Mouse (Mus musculus) frontal cortex, postnatal 36 days (tissue): ENCODE data around the gene Ptprd.
A peak's percentile ranks its signal among the peaks of the same experiment; 100 is the strongest.

ENCODE experiments used
- DNase-seq, 2 experiments: peaks; one replicate each; pipeline ENCODE4 v3.0.0; 2022; ENCODE audit warnings: low spot score in 2 of 2

The Ptprd gene

DNA sequence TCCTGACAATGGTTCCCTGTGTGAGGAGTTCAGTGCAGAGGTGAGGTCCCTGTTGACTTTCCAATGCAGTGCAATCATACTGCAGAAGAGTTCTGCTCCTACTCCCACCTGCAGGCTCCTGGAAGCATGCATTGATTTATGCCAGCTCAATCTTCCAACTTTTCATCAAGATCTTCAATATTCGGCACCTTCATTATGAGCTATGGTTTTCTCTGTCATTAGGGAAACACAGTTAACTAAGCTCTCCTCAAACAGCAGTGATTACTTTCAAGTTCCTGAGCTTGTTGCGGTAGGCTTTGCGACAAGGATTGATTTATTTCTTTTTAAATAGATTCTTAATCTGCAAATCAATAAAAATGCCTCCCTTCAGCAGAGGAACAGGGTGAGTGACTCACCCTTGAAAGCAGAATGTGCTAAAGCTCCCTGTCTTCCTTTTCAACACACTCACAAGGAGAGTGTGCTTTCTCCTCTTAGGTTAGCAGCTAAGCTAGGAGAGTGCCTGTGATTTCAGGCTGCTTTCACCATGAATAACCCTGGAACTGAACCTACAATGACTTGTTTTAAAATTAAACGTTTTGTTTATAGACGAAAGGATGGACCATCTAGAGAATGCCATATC lies 1298.1 kb downstream of the Ptprd start:
- no peak for DNase-seq

DNA sequence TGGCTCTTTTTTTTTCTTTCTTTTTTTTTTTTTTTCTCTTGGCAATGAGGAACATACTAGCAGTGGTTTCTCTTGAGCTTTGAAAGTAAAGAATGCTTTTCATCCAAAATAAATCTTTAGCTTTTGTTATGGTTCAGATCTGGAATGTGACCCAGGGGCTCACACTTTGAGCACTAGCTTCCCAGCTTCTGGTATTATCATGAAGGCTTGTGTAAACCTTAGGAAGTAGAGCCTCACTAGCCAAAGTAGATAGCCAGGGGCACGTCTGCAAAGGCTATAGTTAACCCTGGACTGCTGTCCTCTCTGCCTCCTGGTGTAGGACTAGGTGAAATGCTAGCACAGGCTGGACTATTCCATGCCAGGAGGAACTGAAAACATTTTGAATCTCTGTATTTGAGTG lies 1310.1 kb downstream of the Ptprd start:
- DNase-seq: no peak

DNA sequence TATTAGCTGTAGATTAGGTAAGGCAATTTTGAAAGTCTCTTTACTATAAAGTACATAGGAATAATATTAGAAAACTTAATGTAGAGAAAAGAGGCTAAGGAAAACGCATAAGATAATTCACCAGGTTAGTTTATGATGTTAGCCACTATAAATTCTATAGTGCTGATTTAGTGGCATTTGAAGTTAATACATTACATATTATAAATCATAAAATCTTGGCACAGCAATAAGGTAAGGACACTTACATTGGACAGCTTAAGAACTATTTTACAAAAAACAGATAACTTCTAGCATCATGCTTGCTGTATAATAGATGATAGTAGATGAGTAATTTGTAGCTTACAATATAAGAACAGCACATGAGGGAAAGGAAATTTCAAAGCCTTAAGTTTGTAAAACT lies 1322.1 kb downstream of the Ptprd start:
- DNase-seq: no peak

DNA sequence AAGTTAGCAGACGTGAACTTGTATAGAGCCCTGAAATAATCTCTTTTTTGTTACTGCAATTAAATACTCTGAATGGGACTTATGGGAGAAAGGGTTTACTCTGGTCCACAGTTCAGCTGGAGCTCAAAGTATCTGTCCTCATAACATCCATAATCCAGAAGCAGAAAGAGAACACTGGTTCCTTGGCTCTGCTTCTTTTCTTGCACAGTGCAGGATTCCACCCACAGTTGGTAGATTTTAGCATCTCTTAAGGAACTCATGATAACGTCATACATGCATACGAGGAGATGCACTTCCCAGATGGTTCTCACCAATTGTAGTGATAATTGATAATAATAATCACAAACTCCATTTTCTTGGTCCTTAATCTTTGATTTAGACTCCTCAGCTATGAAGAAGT lies 1330.2 kb downstream of the Ptprd start:
- peak in 1 of 2 experiments; percentile 22 for DNase-seq

DNA sequence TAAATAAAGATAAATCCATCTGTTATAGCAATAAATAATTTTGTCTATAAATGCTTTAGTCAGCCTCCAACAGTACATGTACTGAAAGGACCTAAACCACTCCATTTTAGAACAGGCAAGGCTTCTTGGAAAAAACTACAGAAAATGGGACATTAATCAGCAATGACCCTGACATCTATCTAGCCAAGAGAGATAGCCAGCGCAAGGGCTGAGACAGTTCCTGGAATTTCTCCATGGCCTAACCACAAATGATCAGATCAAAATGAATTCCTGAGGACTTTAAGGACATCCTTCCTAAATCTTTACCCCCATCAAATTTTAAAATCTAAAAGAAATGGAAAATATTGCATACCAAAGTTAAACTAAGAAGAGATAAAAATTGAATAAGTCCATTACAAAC lies 1340.8 kb downstream of the Ptprd start:
- no peak for DNase-seq

DNA sequence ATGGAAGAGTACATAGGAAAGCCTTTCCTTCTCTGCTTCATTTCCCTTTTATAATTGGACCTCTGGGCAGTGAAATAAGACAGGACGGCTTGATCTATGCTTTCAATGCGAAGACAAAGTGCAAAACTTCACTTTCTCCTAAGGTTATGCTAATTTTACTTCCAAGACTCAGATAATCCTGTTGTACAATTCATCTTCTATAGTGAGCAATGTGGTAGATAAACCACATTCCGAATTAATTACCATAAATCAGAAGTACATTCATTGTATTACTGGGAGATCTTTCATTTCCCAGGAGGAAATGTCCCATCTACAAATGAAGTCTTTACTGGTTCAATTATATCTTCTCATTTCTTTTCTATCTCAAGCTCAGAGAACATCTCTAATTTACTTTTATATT lies 1346.2 kb downstream of the Ptprd start:
- DNase-seq: no peak

DNA sequence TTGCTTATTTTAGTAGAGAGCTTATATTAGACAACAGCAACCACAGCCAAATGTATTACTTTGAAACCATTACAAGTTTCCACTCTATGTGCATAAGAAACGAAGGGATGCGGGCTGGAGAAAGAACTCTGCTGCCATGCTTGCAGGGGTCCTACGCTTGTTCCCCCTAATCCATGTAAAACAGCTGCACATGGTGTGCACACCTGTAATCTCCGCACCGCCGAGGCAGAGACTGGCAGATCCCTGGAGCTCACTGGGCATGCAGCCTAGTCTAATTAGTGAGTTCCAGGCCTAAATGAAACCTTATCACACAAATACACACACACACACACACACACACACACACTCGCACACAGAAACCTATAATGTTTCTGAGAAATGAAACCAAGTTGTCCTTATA lies 1365.5 kb downstream of the Ptprd start:
- DNase-seq: no peak

DNA sequence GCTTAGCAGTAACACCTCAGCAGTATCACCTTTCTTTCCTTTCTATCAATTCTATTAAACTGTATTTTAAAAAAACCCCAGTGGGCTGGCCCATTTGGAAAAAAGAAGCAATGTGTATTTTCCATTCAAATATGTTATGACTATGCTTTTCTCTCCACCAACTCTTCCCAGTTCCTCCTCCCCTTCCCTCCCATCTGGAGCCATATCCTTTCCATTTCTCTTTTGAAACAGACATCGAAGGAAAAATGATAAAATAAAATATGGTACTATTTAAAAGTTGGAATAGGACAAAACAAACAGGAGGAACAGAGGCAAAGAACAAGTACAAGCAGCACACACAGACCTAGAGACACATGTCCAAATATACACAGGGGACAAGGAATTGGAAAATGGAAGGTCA lies 1372.7 kb downstream of the Ptprd start:
- no peak for DNase-seq

DNA sequence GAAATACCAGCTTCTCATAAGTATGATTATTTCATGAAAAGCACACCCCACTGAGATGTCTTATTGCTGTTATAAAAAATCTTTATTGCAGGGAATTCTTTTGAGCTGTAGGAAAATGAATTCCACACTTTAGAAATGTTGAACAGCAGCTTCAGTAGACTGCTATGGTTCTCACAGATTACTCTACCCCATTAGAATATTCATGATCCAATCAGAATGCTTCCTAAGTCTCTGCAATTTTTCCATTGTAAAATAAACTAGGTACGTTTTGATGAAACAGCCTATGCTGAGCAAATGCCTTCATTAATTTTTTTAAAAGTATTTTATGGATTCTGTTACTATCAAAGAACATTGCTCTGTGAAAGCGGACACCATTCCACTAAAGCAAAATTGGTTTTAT lies 1399.6 kb downstream of the Ptprd start:
- DNase-seq: no peak

DNA sequence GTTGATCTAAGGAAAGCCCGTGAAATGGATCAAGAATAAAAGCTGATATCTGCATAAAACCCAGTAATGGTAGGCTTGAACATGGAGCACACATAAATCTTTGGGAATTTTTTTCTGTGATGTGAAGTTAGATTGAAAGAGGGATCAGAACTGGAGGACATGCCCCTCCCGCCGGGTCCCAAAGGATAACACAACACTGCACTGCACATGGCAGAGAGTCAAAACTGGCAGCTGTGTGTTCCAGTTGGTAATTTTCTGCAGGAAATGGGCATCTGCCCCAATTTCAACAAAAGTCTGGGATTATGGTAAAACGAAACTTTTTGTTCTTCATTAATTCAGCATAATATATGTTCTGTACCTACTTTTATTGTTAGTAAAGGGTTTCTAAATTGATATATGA lies 1409.1 kb downstream of the Ptprd start:
- DNase-seq: no peak

DNA sequence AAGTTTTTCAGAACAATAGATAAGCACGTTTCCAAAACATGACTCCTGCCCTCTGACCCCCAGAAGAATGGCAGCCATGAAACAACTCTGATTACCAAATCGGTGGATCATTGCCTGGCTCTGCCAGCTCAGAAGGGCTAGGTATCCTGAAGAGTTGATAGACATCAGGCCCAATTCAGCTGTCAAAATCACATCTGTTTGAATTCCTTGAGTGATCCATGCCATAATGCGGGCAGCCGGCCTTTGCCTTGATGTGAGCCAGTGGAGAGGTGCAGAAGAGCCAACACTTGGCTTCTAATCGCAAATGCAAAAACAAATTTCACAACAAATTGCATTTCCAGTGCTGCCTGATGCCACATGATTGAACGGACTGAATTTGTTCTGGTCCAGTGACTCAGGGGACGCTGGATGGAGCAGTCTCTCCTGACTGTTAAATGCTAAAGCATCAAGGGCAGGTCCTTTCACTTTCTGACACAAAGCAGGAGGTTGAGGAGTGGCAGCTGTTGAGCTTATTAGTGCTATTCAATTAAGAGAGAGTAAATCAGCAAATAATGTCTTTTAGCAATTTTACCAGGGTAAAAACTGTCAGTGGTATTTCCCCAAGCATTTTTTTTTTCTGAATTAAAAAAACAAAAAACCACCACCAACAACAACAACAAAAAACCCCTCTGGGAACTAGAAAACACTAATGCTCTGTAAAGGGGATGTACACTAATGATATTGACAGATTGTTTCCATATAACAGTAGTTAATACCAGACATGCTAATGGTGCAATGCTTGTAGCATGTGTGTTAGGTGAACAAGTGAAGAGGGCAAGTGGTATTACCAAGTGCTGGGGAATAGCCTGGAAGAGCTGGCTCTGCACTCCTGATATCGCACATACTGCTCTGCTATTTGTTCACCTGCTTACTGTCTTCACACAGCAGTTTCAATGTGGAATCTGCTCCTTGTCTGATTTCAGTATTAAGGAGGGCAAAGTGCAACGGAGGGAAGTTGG lies 1413.5 kb downstream of the Ptprd start:
- DNase-seq: no peak

DNA sequence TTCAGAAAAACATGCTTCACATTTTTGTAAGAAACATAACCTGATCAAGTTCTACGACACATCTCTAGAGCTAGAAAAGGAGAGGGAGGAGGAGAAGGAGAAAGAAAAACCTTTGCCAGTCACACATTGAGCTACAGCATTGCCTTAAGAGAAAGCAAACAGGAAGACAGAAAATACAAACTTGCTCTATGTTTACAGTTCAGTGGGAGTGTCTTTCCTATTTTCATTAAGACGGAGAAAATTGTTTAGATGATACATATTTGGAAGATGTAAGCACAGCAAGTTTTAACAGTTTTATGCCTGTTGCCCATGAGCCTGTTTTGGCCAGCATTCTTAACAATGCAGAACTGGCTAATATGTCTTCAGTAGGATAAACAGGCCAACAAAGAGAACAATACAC lies 1426.4 kb downstream of the Ptprd start:
- no peak for DNase-seq

DNA sequence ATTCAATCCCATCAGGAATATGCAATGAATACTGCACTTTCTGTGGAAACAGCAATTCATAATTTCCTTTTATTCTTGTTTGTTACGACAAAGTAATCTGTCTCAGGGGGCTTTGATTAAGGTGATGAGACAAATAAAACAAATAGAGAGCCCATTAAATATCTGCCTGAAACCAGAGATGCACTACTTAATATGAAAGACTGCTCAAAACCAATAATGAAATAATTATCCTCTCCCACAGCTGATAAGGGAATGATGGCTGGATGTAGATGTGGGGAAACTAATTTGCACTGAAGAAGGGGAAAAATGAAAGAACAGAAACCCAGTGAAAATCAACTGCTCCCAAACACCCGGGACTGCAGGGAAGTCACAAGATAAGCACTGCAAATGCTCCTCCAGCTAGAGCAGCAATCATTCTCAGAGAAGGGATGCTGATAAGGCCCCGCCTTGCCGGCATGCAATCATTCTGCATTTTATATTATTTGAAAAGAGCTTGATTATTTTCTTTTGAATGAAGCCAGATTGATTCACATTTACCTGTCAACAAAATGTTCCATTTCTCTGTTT lies 1432.1 kb downstream of the Ptprd start:
- no peak for DNase-seq

DNA sequence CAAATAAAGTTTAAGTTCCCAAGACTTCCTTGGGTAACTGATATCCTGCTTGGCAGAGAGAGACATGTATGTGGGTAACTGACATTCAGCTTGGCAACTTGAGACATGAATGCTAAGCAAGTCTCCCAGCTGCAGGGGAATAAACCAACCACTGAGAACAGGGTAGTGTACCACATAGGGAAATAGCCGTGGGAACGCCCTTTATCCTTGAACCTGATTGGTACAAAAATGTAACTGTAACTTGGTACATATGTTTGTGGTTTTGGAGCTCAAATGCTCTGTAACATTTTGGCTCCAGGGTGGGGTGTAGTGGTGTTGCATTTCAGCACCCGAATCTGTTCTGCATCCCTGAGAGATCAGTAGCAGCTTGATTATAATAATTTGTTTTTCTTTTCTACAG lies 1444.8 kb downstream of the Ptprd start:
- DNase-seq: no peak

DNA sequence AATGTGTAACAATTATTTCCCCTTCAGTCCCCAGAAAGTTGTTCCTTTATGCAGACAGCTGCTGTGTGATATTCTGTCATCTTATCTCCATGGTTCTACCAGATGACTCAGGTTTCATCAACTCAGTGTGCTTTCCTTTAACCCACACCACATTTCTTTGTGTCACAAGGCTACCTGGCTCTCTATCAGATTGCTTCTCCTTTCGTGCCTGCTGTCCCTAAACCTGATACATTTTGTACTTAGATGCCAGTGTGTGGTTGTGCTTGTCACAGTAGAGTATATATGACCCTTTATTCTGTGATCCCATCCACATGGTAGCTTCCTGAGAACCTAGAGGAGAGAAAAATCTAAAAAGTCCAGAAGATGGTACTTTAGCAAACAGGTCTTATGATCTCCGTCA lies 1445.3 kb downstream of the Ptprd start:
- DNase-seq: no peak

DNA sequence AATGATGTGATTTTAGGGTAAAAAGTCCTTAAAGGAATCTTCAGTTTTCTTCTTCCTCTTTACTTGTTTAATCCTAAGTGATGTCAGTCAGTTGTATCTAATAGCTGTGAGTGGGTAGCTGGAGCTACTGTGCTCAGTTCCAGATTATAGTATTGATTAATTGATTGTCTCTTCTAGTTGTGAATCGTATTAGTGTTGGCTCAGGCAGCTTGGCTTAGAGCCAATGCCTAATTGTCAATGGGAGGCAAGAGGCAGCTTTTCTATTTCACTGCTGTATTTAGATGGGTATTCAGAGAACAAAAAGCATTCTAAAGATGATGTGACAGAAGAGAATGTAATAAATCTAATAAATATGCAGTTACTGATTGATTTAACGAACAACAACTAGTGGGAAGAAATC lies 1461.1 kb downstream of the Ptprd start:
- DNase-seq: no peak

DNA sequence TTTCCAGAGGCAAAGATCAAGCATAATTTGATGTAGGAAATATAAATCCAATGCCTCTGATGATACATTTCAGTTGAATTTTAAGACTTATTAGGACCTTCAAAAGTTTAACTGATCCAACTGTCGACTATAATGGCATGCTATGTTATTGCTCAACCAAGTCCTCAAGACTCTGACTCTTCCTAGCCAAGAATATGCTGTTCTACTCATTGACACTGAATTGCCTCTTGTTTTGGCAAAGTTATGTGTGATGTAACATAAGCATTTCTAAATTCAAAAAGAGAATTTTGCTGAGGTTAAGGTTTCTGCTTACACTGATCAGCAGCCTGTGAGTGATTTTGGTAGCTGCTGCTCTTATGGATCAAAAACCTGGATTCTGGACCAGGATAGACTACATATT lies 1475.9 kb downstream of the Ptprd start:
- no peak for DNase-seq

DNA sequence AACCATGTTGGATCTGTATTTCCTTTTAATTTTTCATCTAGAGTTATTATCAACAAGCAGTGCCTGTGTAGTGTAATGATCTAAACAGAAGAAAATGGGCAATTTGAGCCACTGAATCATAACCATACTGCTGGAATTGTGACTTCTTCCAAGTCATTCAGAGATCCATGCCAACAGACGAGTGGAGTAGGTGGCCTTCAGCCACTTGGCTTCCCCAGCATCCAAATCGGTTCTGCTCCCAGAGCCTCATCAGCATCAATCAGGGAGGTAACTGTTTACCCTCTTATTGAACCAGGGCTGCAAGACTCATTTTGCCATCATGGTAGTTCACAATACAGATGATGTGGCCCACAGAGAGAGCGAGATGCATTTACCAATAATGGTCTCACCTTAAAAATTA lies 1536.0 kb downstream of the Ptprd start:
- no peak for DNase-seq

DNA sequence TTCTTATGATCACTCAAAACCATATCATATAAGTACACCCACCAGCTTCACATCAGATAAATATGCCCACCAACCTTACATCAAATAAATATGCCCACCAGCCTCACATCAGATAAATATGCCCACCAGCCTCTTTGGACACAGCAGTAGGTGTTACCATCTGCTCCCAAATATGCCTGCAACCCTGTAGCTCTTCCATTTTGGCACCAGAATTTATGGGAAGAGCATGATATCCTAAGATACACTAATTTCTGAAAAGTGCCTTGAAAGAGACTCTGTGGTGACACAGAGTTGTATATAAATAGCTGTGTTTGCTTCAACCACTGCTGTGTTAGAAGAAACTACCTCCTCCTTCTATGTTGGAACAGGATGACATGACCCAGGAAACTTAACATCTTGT lies 1538.5 kb downstream of the Ptprd start:
- peak in 1 of 2 experiments; percentile 13 for DNase-seq

DNA sequence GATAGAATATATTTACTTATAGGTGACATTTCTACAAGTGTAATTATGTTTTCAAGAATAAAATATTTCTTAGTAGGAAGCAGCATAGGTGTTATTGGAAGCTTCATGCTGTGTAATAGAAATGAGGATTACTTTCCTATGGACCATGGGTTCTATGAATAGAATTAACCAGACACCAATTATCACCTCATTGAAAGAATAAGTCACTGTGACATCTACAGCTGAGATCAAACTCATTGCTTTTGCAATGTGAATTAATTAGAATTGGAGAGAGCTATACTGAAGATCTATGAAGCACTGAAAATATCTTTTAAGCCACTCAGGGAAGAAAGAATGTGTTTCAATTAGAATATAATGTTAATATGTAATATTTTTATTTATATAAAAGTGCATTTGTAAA lies 1539.1 kb downstream of the Ptprd start:
- DNase-seq: no peak

DNA sequence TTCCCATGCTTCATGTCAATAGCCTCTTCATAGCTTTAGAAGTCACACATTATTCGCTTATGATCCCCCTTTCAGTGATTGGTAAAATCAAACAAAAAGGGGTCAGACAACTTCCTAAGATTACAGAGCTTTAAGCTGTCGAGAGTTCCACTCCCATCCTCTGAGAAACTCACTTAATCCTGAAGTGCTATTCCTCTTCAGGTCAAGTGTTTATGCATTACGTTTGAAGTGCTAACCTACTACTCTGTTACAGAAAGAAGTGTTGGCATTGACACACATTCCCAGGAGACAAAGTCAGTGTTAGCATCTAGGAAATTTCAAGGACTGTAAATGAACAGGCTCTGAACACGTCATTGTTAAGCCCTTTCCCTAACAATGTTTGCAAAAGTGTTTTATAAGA lies 1550.0 kb downstream of the Ptprd start:
- no peak for DNase-seq

DNA sequence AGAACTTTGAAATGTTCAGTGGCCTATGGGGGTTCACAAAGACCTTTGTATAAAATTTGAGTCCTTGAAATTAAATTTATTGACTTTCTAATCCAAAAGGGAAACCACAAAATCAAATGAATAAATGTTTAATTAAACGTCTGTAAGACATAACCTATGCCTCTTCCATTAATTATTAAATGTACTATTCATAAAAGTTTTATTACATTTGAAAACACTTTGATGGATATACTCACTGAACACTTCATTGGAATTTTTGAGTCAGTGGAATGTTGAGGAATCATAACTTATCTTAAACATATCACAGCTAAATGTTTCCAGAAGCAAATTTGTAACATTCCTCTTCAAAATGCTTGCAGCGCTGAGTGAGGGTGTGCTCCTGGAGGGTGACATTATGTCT lies 1551.6 kb downstream of the Ptprd start:
- no peak for DNase-seq

DNA sequence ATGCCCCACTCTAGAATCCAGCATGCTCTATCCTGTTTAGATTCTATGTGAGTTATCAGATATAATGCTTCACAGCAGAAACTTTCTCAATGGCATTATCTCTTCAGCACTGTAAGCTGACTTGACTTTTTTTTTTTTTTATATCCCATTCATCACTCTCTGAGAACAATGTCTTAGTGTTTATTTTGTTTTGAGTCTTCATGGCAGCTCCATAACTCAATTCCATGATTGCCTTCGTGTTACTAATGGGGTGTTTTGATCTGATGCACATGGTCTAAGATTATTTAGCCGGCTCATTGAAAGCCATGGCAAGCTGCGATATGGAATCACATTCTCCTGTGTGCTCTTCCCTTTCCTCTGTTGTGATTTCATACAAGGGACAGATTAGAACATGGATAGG lies 1555.0 kb downstream of the Ptprd start:
- no peak for DNase-seq
